Mouse (Mus musculus) bone marrow, adult 2 months (tissue): ENCODE measurements at regions not wholly inside any gene's neighbourhood (a gene's known extent, or its start where the extent isn't known, plus 50 kb on each side); places are given as distances from the start of the nearest gene placed in this dataset.
"Not testable (repeated sequence)": the region's sequence is repeated elsewhere in the genome, so short reads cannot be mapped to it uniquely, and the experiment has no call there.

Experiments used
- H3K27ac ChIP-seq: fragments of 200-500 bp; 2 replicates; pipeline ENCODE4 v1.5.1; 2012; ENCODE audit warnings: low read depth, mild to moderate bottlenecking, control low read depth, inconsistent platforms, low read length; ENCODE audit not compliant: control insufficient read depth, poor library complexity, insufficient read depth
- H3K4me1 ChIP-seq: fragments of 200-500 bp; 2 replicates; pipeline ENCODE4 v1.6.1; 2011; ENCODE audit warnings: low read length; ENCODE audit not compliant: control insufficient read depth, insufficient read depth
- H3K4me3 ChIP-seq: fragments of 200-500 bp; replicated peaks from 2 replicates; pipeline ENCODE3; 2011; ENCODE audit warnings: mild to moderate bottlenecking, low read depth, low read length, control low read depth; ENCODE audit not compliant: control insufficient read depth
- CTCF ChIP-seq: fragments of 200-500 bp; IDR thresholded peaks from 2 replicates; pipeline ENCODE4 v1.5.1; 2011; ENCODE audit warnings: low read length, control low read depth; ENCODE audit not compliant: control insufficient read depth, insufficient read depth
- POLR2A ChIP-seq: fragments of 200-500 bp; IDR thresholded peaks from 2 replicates; pipeline ENCODE4 v1.6.1; 2011; ENCODE audit warnings: low read depth, mild to moderate bottlenecking, control low read depth, low read length, borderline replicate concordance; ENCODE audit not compliant: control insufficient read depth
- WGBS: fragments of 180-500 bp; shearing (Covaris S2); methylation state at CpG from one replicate; pipeline ENCODE4 v1.1.7; 2018; 5-methylcytosine and 5-hydroxymethylcytosine counted together

GRCm38 (mm10) chr3:21672492-21672891, 404.0 kb upstream of the Tbl1xr1 start:
- TF ChIP-seq CTCF (no peak), POLR2A (no peak)
- 77% methylated on average over 2 of the region's 2 CpGs for WGBS
- Histone ChIP-seq H3K4me3 (no peak overlapping the region), H3K4me1 (no peaks in the 10 kb centered on the region), H3K27ac (no peak overlapping the region)

GRCm38 (mm10) chr3:21673466-21673865, 403.0 kb upstream of the Tbl1xr1 start:
- no peak for TF ChIP-seq CTCF
- no peak for TF ChIP-seq POLR2A
- Histone ChIP-seq H3K27ac (no peak overlapping the region), H3K4me3 (no peak overlapping the region), H3K4me1 (no peaks in the 10 kb centered on the region)
- WGBS = 82% methylated on average over 2 of the region's 2 CpGs

DNA sequence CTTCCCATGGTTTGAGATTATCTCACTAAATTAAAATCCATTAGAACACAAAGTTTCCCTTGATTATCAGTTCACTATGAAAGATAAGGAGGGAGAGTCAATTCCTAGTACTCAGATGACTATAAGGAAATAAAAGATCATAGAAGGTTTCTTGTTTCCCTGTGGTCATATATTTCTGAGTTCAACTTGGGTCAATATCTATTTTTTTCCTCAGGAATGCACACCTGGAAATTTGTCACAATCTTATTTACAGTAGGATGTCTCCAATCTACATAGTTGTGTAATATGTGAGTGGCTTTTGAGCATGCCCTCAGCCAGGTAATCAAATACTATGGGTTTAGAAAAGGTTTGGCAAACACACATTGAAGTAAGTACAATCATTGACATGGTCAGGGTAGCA, 398.2 kb upstream of the Tbl1xr1 start:
- Histone ChIP-seq H3K27ac (no peak overlapping the region), H3K4me1 (no peaks in the 10 kb centered on the region), H3K4me3 (no peak overlapping the region)
- TF ChIP-seq POLR2A (no peak), CTCF (no peak)

- Histone ChIP-seq H3K4me3 (no peak overlapping the region), H3K27ac (no peak overlapping the region), H3K4me1 (no peaks in the 10 kb centered on the region)
- TF ChIP-seq POLR2A (no peak), CTCF (no peak)
These were observed 397.7 kb upstream of the Tbl1xr1 start for GRCm38 (mm10) chr3:21678734-21679133.

GRCm38 (mm10) chr3:21697980-21698672, 378.3 kb upstream of the Tbl1xr1 start:
- H3K4me3 ChIP-seq, H3K27ac ChIP-seq, H3K4me1 ChIP-seq: not testable (repeated sequence)
- WGBS = 83% methylated on average over 1 of the region's 1 CpGs

GRCm38 (mm10) chr3:21699526-21699925, 376.9 kb upstream of the Tbl1xr1 start:
- TF ChIP-seq CTCF = no peak
- no peak for TF ChIP-seq POLR2A
- no peaks in the 10 kb centered on the region for H3K4me1 ChIP-seq
- H3K27ac ChIP-seq = no peak overlapping the region
- H3K4me3 ChIP-seq = no peak overlapping the region
- 67% methylated on average over 1 of the region's 1 CpGs for WGBS

GRCm38 (mm10) chr3:21700326-21700725, 376.1 kb upstream of the Tbl1xr1 start:
- TF ChIP-seq POLR2A = no peak
- no peak for TF ChIP-seq CTCF
- Histone ChIP-seq H3K27ac (no peak overlapping the region), H3K4me3 (no peak overlapping the region), H3K4me1 (no peaks in the 10 kb centered on the region)
- WGBS = 63% methylated on average over 1 of the region's 1 CpGs

GRCm38 (mm10) chr3:21726747-21727505, 349.5 kb upstream of the Tbl1xr1 start:
- no peak overlapping the region for H3K27ac ChIP-seq
- no peaks in the 10 kb centered on the region for H3K4me1 ChIP-seq
- WGBS = 84% methylated on average over 4 of the region's 4 CpGs
- TF ChIP-seq CTCF = no peak
- no peak for TF ChIP-seq POLR2A
- no peak overlapping the region for H3K4me3 ChIP-seq

DNA sequence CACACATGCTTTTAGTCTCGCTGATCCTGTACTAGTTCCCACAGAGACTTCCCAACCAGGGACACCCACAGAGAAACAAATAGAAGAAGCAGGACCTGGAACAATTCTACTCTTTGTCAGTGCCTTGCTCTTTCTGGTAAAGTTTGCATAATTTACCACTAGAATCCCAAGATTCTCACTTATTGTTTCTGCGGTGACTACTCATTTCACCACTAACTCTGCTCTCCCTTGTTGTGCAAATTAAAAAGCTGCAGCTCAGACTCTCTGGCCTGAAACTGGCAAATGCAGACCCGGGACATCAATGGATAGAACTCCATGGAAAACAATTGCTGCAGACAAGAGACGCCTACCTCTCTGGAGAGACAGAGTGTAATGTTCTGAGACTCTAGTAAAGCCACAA, 348.4 kb upstream of the Tbl1xr1 start:
- Histone ChIP-seq H3K4me3 (no peak overlapping the region), H3K27ac (no peak overlapping the region), H3K4me1 (no peaks in the 10 kb centered on the region)
- WGBS = 82% methylated on average over 4 of the region's 4 CpGs
- TF ChIP-seq CTCF (no peak), POLR2A (no peak)
